Mouse (Mus musculus) intestine, postnatal 0 days (tissue): Measurements from ENCODE around the gene Slc35c1. TPM values are rescaled to one million over a fixed set of nuclear protein-coding genes. Genes with fewer than 3 reads are reported as not detected.

ENCODE experiments used
- ATAC-seq: fragments of 200-750 bp; cut with Nextera tagmentation; 2 replicates; pipeline ENCODE4 v1.8.0; 2017; ENCODE audit warnings: mild to moderate bottlenecking, moderate TSS enrichment, moderate library complexity
- H3K27ac ChIP-seq: fragments of 300-500 bp; sonication (generic); 2 replicates; pipeline ENCODE4 v1.5.1; 2014; ENCODE audit warnings: mild to moderate bottlenecking, low read depth, low read length, moderate library complexity
- H3K27me3 ChIP-seq: fragments of 300-500 bp; sonication (generic); replicated peaks from 2 replicates; pipeline ENCODE4 v1.6.1; 2014; ENCODE audit warnings: low read length, mixed read lengths; ENCODE audit not compliant: control insufficient read depth, insufficient read depth
- H3K36me3 ChIP-seq: fragments of 300-500 bp; sonication (generic); 2 replicates; pipeline ENCODE4 v1.6.1; 2014; ENCODE audit warnings: mild to moderate bottlenecking, moderate library complexity; ENCODE audit not compliant: control insufficient read depth, insufficient read depth
- H3K4me1 ChIP-seq: fragments of 300-500 bp; sonication (generic); replicated peaks from 2 replicates; pipeline ENCODE4 v1.6.1; 2014; ENCODE audit warnings: antibody characterized with exemption, low read length, mixed read lengths; ENCODE audit not compliant: control insufficient read depth, insufficient read depth
- H3K4me2 ChIP-seq: fragments of 300-500 bp; sonication (generic); replicated peaks from 2 replicates; pipeline ENCODE4 v1.6.1; 2014; ENCODE audit warnings: low read depth, mild to moderate bottlenecking, moderate library complexity
- H3K4me3 ChIP-seq: fragments of 300-500 bp; sonication (generic); 2 replicates; pipeline ENCODE4 v1.5.1; 2014; ENCODE audit warnings: low read depth, low read length
- H3K9ac ChIP-seq: fragments of 300-500 bp; sonication (generic); 2 replicates; pipeline ENCODE4 v1.6.1; 2014; ENCODE audit warnings: mild to moderate bottlenecking, low read depth, low read length
- H3K9me3 ChIP-seq: fragments of 300-500 bp; sonication (generic); 2 replicates; pipeline ENCODE4 v1.6.1; 2016; ENCODE audit warnings: mixed run types; ENCODE audit not compliant: control insufficient read depth
- CTCF ChIP-seq: sonication (generic); IDR thresholded peaks from 2 replicates; pipeline ENCODE4 v1.5.1; 2016; ENCODE audit warnings: low read depth, mild to moderate bottlenecking, control low read depth, antibody characterized with exemption, moderate library complexity
- WGBS: fragments of 180-500 bp; shearing (Covaris S2); extraction: QIAGEN DNeasy Blood & Tissue Kit; methylation state at CpG from one replicate; pipeline ENCODE4 v1.1.7; 2014; 5-methylcytosine and 5-hydroxymethylcytosine counted together
- polyA plus RNA-seq: library from polyadenylated mRNA; unstranded; fragments of >200 nt; fragmentation: Nextera tagmentation; extraction: Ambion mirVana; gene quantifications from 2 replicates; pipeline ENCODE4 v1.2.1, GENCODE M21; 2015

Gene Slc35c1
- polyA plus RNA-seq, 1 experiment from 2014 or later, result 59.2 TPM

GRCm38 (mm10) chr2:92486911-92487310 lies 26.6 kb upstream of the Slc35c1 start:
- H3K4me1 ChIP-seq, result 0 out of 2 replicates have a peak, but pooled peaks cover 4% of the 10 kb centered on the region
- ATAC-seq, result no peak
- no peak overlapping the region for H3K4me2 ChIP-seq
- no peaks in the 10 kb centered on the region for H3K36me3 ChIP-seq
- H3K27ac ChIP-seq, result no peak overlapping the region
- no peak overlapping the region for H3K4me3 ChIP-seq
- 58% methylated on average over 2 of the region's 2 CpGs for WGBS
- no peaks in the 10 kb centered on the region for H3K9me3 ChIP-seq
- H3K27me3 ChIP-seq, result peaks cover 14% of the 10 kb centered on the region; the same call in 1 of the 2 replicates
- no peak overlapping the region for H3K9ac ChIP-seq
- TF ChIP-seq CTCF, result no peak

GRCm38 (mm10) chr2:92486403-92486802 lies 26.1 kb upstream of the Slc35c1 start:
- 3% methylated on average over 11 of the region's 11 CpGs for WGBS
- Histone ChIP-seq H3K9ac (no peak overlapping the region), H3K9me3 (no peaks in the 10 kb centered on the region), H3K4me1 (0 out of 2 replicates have a peak, but pooled peaks cover 4% of the 10 kb centered on the region), H3K27me3 (peaks cover 14% of the 10 kb centered on the region; the same call in 1 of the 2 replicates), H3K36me3 (no peaks in the 10 kb centered on the region), H3K27ac (no peak overlapping the region), H3K4me3 (no peak overlapping the region), H3K4me2 (peak overlapping the region; percentile 53)
- TF ChIP-seq CTCF, result peak; percentile 97
- ATAC-seq, result no peak

GRCm38 (mm10) chr2:92485640-92486295 lies 25.4 kb upstream of the Slc35c1 start:
- H3K36me3 ChIP-seq, result no peaks in the 10 kb centered on the region
- H3K9ac ChIP-seq, result no peak overlapping the region
- no peaks in the 10 kb centered on the region for H3K9me3 ChIP-seq
- no peak overlapping the region for H3K27ac ChIP-seq
- peak; percentile 91 for TF ChIP-seq CTCF
- 0 out of 2 replicates have a peak, but pooled peaks cover 4% of the 10 kb centered on the region for H3K4me1 ChIP-seq
- H3K4me3 ChIP-seq, result no peak overlapping the region
- WGBS, result 9% methylated on average over 15 of the region's 15 CpGs
- peak overlapping the region; percentile 53; the same call in 1 of the 2 replicates for H3K4me2 ChIP-seq
- ATAC-seq, result no peak
- peaks cover 14% of the 10 kb centered on the region; the same call in 1 of the 2 replicates for H3K27me3 ChIP-seq

- no peak for TF ChIP-seq CTCF
- Histone ChIP-seq H3K27me3 (peaks cover 14% of the 10 kb centered on the region; the same call in 1 of the 2 replicates), H3K27ac (no peak overlapping the region), H3K9me3 (no peaks in the 10 kb centered on the region), H3K9ac (no peak overlapping the region), H3K4me1 (0 out of 2 replicates have a peak, but pooled peaks cover 4% of the 10 kb centered on the region), H3K36me3 (no peaks in the 10 kb centered on the region), H3K4me2 (peak overlapping the region; percentile 54), H3K4me3 (peak overlapping the region; percentile 24)
- WGBS, result 29% methylated on average over 23 of the region's 23 CpGs
- no peak for ATAC-seq
Observed at GRCm38 (mm10) chr2:92484256-92485025, 24.1 kb upstream of the Slc35c1 start.

- peaks cover 14% of the 10 kb centered on the region; the same call in 1 of the 2 replicates for H3K27me3 ChIP-seq
- H3K9ac ChIP-seq, result no peak overlapping the region
- WGBS, result 49% methylated on average over 5 of the region's 5 CpGs
- no peaks in the 10 kb centered on the region for H3K9me3 ChIP-seq
- H3K27ac ChIP-seq, result no peak overlapping the region
- no peak overlapping the region for H3K4me2 ChIP-seq
- H3K4me1 ChIP-seq, result 0 out of 2 replicates have a peak, but pooled peaks cover 4% of the 10 kb centered on the region
- H3K36me3 ChIP-seq, result no peaks in the 10 kb centered on the region
- no peak for ATAC-seq
- TF ChIP-seq CTCF, result no peak
- no peak overlapping the region for H3K4me3 ChIP-seq
Observed at GRCm38 (mm10) chr2:92483505-92483904, 23.2 kb upstream of the Slc35c1 start.

- 7% methylated on average over 1 of the region's 1 CpGs for WGBS
- no peak for ATAC-seq
- Histone ChIP-seq H3K9me3 (no peaks in the 10 kb centered on the region), H3K4me3 (no peak overlapping the region), H3K4me2 (no peak overlapping the region), H3K27me3 (peaks cover 14% of the 10 kb centered on the region; the same call in 1 of the 2 replicates), H3K4me1 (0 out of 2 replicates have a peak, but pooled peaks cover 4% of the 10 kb centered on the region), H3K27ac (no peak overlapping the region), H3K36me3 (no peaks in the 10 kb centered on the region), H3K9ac (no peak overlapping the region)
- peak; percentile 34 for TF ChIP-seq CTCF
Observed at GRCm38 (mm10) chr2:92482551-92482950, 22.2 kb upstream of the Slc35c1 start.
